Mouse (Mus musculus) intestine, postnatal 0 days (tissue): ENCODE data around the gene Abca1. TPM values are rescaled to one million over a fixed set of nuclear protein-coding genes. Genes with fewer than 3 reads are reported as not detected.

ENCODE experiments used
- ATAC-seq: fragments of 200-750 bp; cut with Nextera tagmentation; 2 replicates; pipeline ENCODE4 v1.8.0; 2017; ENCODE audit warnings: mild to moderate bottlenecking, moderate TSS enrichment, moderate library complexity
- H3K27ac ChIP-seq: fragments of 300-500 bp; sonication (generic); 2 replicates; pipeline ENCODE4 v1.5.1; 2014; ENCODE audit warnings: mild to moderate bottlenecking, low read depth, low read length, moderate library complexity
- H3K27me3 ChIP-seq: fragments of 300-500 bp; sonication (generic); replicated peaks from 2 replicates; pipeline ENCODE4 v1.6.1; 2014; ENCODE audit warnings: low read length, mixed read lengths; ENCODE audit not compliant: control insufficient read depth, insufficient read depth
- H3K36me3 ChIP-seq: fragments of 300-500 bp; sonication (generic); 2 replicates; pipeline ENCODE4 v1.6.1; 2014; ENCODE audit warnings: mild to moderate bottlenecking, moderate library complexity; ENCODE audit not compliant: control insufficient read depth, insufficient read depth
- H3K4me1 ChIP-seq: fragments of 300-500 bp; sonication (generic); replicated peaks from 2 replicates; pipeline ENCODE4 v1.6.1; 2014; ENCODE audit warnings: antibody characterized with exemption, low read length, mixed read lengths; ENCODE audit not compliant: control insufficient read depth, insufficient read depth
- H3K4me2 ChIP-seq: fragments of 300-500 bp; sonication (generic); replicated peaks from 2 replicates; pipeline ENCODE4 v1.6.1; 2014; ENCODE audit warnings: low read depth, mild to moderate bottlenecking, moderate library complexity
- H3K4me3 ChIP-seq: fragments of 300-500 bp; sonication (generic); 2 replicates; pipeline ENCODE4 v1.5.1; 2014; ENCODE audit warnings: low read depth, low read length
- H3K9ac ChIP-seq: fragments of 300-500 bp; sonication (generic); 2 replicates; pipeline ENCODE4 v1.6.1; 2014; ENCODE audit warnings: mild to moderate bottlenecking, low read depth, low read length
- H3K9me3 ChIP-seq: fragments of 300-500 bp; sonication (generic); 2 replicates; pipeline ENCODE4 v1.6.1; 2016; ENCODE audit warnings: mixed run types; ENCODE audit not compliant: control insufficient read depth
- CTCF ChIP-seq: sonication (generic); IDR thresholded peaks from 2 replicates; pipeline ENCODE4 v1.5.1; 2016; ENCODE audit warnings: low read depth, mild to moderate bottlenecking, control low read depth, antibody characterized with exemption, moderate library complexity
- WGBS: fragments of 180-500 bp; shearing (Covaris S2); extraction: QIAGEN DNeasy Blood & Tissue Kit; methylation state at CpG from one replicate; pipeline ENCODE4 v1.1.7; 2014; 5-methylcytosine and 5-hydroxymethylcytosine counted together
- polyA plus RNA-seq: library from polyadenylated mRNA; unstranded; fragments of >200 nt; fragmentation: Nextera tagmentation; extraction: Ambion mirVana; gene quantifications from 2 replicates; pipeline ENCODE4 v1.2.1, GENCODE M21; 2015

Gene Abca1
- polyA plus RNA-seq, 1 experiment from 2014 or later = 1.4 TPM

DNA sequence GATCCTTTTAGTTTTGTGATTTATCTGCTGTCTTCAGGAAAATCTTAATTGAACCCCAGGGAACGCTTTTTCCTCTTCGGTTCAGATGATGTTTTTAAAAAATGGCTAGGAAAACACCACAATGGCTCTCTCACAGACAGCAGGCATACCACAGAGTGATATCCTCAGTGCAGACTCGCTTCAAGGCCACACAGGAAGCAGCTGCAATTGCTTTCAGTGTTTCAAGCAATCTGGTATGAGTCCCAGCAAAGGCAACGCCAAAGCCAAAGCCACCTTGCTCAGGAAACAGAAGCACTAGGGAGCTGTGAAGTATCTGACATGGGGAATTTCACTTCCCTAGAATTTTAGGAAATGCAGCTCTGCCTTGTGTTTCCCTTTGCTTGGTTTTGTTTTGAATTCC, 27.4 kb upstream of the Abca1 start:
- Histone ChIP-seq H3K4me1 (no peaks in the 10 kb centered on the region), H3K36me3 (no peaks in the 10 kb centered on the region), H3K4me2 (no peak overlapping the region), H3K27me3 (no peaks in the 10 kb centered on the region), H3K9me3 (no peaks in the 10 kb centered on the region), H3K9ac (no peak overlapping the region), H3K27ac (peak overlapping the region; percentile 54; the same call in 1 of the 2 replicates), H3K4me3 (no peak overlapping the region)
- ATAC-seq = no peak
- no peak for TF ChIP-seq CTCF
- WGBS = 41% methylated on average over 4 of the region's 4 CpGs

- no peak overlapping the region for H3K4me2 ChIP-seq
- no peaks in the 10 kb centered on the region for H3K27me3 ChIP-seq
- H3K4me3 ChIP-seq = no peak overlapping the region
- no peaks in the 10 kb centered on the region for H3K4me1 ChIP-seq
- TF ChIP-seq CTCF = no peak
- WGBS = 68% methylated on average over 4 of the region's 4 CpGs
- H3K36me3 ChIP-seq = no peaks in the 10 kb centered on the region
- peak overlapping the region; percentile 54 for H3K27ac ChIP-seq
- H3K9me3 ChIP-seq = no peaks in the 10 kb centered on the region
- H3K9ac ChIP-seq = no peak overlapping the region
- ATAC-seq = no peak
Measured at GRCm38 (mm10) chr4:53186573-53186972, 26.9 kb upstream of the Abca1 start.

DNA sequence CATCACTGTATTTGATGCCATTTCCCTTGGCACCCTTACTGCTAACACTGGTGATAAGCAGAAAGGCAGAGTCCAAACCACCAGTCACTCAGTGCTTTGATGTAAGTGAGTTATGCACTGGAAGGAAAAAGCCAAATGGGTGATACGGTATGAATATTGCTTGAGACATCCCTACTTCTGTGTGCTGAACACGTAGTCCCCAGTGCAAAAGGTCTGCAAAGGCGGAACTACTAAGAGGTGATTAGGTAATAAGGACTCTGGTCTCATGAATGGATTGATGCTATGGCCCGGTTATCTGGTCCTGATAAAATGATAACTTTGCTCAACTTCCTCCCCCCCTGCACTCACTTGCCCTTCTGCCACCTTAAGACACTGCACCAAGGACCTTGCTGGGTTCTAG, 26.4 kb upstream of the Abca1 start:
- Histone ChIP-seq H3K27me3 (no peaks in the 10 kb centered on the region), H3K9ac (no peak overlapping the region), H3K4me1 (no peaks in the 10 kb centered on the region), H3K9me3 (no peaks in the 10 kb centered on the region), H3K27ac (no peak overlapping the region), H3K36me3 (no peaks in the 10 kb centered on the region), H3K4me2 (no peak overlapping the region), H3K4me3 (no peak overlapping the region)
- 59% methylated on average over 4 of the region's 4 CpGs for WGBS
- no peak for TF ChIP-seq CTCF
- peak; percentile 75 for ATAC-seq

GRCm38 (mm10) chr4:53181479-53181878, 21.8 kb upstream of the Abca1 start:
- H3K4me2 ChIP-seq = no peak overlapping the region
- H3K9me3 ChIP-seq = no peaks in the 10 kb centered on the region
- TF ChIP-seq CTCF = no peak
- H3K4me1 ChIP-seq = no peaks in the 10 kb centered on the region
- no peaks in the 10 kb centered on the region for H3K27me3 ChIP-seq
- 62% methylated on average over 6 of the region's 6 CpGs for WGBS
- no peak for ATAC-seq
- no peak overlapping the region for H3K4me3 ChIP-seq
- H3K27ac ChIP-seq = no peak overlapping the region
- no peaks in the 10 kb centered on the region for H3K36me3 ChIP-seq
- no peak overlapping the region for H3K9ac ChIP-seq

- 72% methylated on average over 10 of the region's 10 CpGs for WGBS
- H3K4me2 ChIP-seq = no peak overlapping the region
- no peak overlapping the region for H3K9ac ChIP-seq
- no peak overlapping the region for H3K27ac ChIP-seq
- H3K36me3 ChIP-seq = no peaks in the 10 kb centered on the region
- H3K27me3 ChIP-seq = no peaks in the 10 kb centered on the region
- no peaks in the 10 kb centered on the region for H3K9me3 ChIP-seq
- no peak for ATAC-seq
- H3K4me1 ChIP-seq = no peaks in the 10 kb centered on the region
- TF ChIP-seq CTCF = no peak
- H3K4me3 ChIP-seq = no peak overlapping the region
Measured at GRCm38 (mm10) chr4:53179308-53179820, 19.7 kb upstream of the Abca1 start.

GRCm38 (mm10) chr4:53178489-53178888, 18.8 kb upstream of the Abca1 start:
- H3K9ac ChIP-seq = no peak overlapping the region
- TF ChIP-seq CTCF = no peak
- no peak overlapping the region for H3K4me2 ChIP-seq
- ATAC-seq = no peak
- no peaks in the 10 kb centered on the region for H3K4me1 ChIP-seq
- H3K27ac ChIP-seq = no peak overlapping the region
- H3K27me3 ChIP-seq = no peaks in the 10 kb centered on the region
- no peak overlapping the region for H3K4me3 ChIP-seq
- 72% methylated on average over 7 of the region's 7 CpGs for WGBS
- no peaks in the 10 kb centered on the region for H3K9me3 ChIP-seq
- H3K36me3 ChIP-seq = no peaks in the 10 kb centered on the region

DNA sequence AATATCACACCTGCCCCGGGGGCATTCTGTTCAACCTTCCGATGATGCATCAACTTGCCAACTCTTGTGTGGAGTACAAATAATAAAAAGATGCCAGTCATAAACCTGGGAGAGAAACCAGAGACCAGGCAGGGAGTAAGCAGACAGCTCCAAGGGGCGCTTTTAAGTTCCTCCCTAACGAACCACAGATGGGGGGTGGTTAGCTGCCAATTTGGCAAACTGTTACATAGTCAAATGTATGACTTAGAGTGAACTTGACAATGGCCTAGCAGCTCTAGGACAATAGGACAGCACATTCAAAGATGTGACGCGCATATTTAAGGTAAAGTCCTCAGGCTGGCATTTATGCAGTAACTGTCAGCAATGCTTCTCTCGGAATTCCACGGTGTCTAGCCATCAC, 18.0 kb upstream of the Abca1 start:
- H3K27ac ChIP-seq = no peak overlapping the region
- TF ChIP-seq CTCF = no peak
- H3K4me2 ChIP-seq = no peak overlapping the region
- 89% methylated on average over 8 of the region's 8 CpGs for WGBS
- H3K4me3 ChIP-seq = no peak overlapping the region
- H3K4me1 ChIP-seq = no peaks in the 10 kb centered on the region
- H3K9ac ChIP-seq = no peak overlapping the region
- ATAC-seq = no peak
- no peaks in the 10 kb centered on the region for H3K36me3 ChIP-seq
- H3K9me3 ChIP-seq = no peaks in the 10 kb centered on the region
- H3K27me3 ChIP-seq = no peaks in the 10 kb centered on the region
